Mouse (Mus musculus) thymus, adult 18-20 months (tissue): ENCODE measurements around the gene Lpcat2b.
"Not testable (repeated sequence)": the region's sequence is repeated elsewhere in the genome, so short reads cannot be mapped to it uniquely, and the experiment has no call there.

Experiments used
- DNase-seq, 2 experiments: peaks; one replicate each; pipeline ENCODE4 v3.0.0; 2022; ENCODE audit warnings: mixed read lengths in 2 of 2

Gene Lpcat2b

DNA sequence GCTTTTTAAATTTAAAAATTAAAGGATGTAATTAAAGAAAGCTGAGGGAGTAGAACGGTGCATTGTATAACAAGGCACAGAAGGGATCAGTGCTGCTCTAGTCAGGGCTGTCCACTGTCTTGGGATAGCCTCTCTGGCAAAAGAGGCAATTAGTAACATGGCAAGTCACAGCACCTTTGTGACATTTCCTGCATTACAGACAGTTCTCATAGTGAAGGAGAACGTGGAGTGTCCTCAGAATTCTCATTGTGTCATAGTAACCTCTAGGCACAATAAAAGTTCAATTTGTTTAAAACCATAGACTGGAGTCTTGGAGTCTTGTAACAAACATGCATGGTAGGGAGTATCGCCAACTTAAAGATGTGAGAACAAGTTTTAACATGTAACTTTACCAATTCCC, at the start of gene Lpcat2b:
Lpcat2b (plus strand) TSS at position 301 of the 400 bp plus-strand sequence.
- DNase-seq, result no peak

DNA sequence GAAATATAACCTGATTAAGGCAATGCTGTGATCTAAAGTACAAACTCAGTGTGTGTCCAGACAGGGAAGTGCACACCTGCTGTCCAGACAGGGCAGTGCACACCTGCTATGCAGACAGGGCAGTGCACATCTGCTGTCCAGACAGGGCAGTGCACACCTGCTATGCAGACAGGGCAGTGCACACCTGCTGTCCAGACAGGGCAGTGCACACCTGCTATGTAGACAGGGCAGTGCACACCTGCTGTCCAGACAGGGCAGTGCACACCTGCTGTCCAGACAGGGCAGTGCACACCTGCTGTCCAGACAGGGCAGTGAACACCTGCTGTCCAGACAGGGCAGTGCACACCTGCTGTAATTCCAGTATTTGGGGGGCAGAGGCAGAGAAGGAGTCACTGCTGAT, 44.9 kb upstream of the Lpcat2b start:
- DNase-seq, result not testable (repeated sequence)

- no peak for DNase-seq
Observed at GRCm38 (mm10) chr5:107387788-107388187, 43.6 kb upstream of the Lpcat2b start.

- DNase-seq, result no peak
Observed at GRCm38 (mm10) chr5:107389373-107389772, 42.0 kb upstream of the Lpcat2b start.

DNA sequence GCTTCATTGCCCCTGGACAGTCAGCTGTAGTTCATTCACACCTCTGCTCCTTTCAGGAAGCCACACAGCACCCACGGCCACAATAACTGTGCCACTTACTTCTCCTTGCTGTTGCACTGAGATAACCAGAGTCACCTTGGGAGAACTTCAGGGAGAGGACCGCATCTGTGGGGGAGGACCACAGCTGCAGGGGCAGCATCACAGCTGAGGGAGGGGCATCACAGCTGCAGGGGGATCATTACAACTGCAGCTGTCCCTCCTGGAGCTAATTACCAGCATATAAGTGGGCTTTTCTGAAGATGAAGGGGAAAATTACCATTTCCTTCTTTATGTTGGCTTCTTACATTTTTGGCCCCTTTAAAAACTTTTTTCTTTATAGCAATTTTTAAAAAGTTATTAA, 36.9 kb upstream of the Lpcat2b start:
- DNase-seq, result no peak

DNA sequence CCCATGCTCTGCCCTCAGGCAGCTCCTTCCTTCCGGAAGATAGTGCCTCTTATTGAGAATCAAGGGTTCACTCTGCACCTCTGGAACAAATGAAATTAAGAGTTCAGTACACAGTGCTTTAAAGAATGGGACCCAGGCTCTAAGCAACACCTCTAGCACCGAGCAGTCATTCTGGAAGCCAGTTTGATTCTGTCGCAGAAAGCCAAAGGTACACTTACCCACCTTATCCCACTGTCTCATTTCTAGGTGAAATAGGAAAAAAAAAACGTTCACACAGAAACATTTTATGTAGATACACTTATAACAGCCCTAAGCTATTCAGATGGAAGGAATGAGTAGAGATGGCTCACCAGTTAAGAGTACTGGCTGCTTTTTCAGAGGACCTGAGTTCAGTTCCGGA, 28.9 kb upstream of the Lpcat2b start, which contains the start of gene Ephx4:
Ephx4 (plus strand) TSS at position 301 of the 400 bp plus-strand sequence.
- no peak for DNase-seq

- peak in 1 of 2 experiments; percentile 4 for DNase-seq
Observed at GRCm38 (mm10) chr5:107403011-107403946, 28.1 kb upstream of the Lpcat2b start.

DNA sequence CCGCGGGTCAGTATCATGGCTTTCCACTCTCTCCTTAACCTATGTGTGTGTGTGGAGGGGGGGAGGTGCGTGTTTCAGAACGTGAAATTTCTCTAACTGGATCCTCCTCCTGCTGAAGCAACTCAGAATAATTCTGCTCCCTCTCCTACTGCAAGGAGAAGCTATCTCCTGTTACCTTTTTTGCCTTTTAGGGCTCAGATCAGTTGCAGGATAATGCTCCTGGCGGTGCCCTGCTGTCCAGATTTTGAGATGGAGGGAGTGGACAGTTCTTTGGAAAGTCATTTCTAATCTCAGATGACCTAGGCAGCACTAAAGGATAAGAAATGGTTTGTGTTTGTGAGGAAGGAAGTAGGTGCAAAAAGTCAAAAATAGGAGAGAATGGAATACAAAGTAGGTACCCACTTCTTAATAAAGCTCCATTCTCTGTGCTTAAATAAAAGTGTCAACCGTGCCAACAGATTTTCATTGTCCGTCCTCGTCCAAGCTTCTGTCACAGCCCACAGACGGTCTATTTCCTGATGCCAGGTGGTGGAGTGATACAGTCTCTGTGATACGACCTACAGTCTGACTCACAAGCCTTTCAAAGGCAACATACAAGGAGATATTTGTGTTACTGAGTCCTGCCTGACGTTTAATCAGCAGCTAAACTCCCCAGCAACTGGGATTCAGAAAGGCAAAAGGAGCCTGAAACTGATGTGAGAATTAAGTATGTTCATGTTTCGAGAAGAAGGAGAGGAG, 27.2 kb upstream of the Lpcat2b start:
- DNase-seq, result no peak

GRCm38 (mm10) chr5:107405361-107405760, 26.0 kb upstream of the Lpcat2b start:
- DNase-seq, result no peak

- no peak for DNase-seq
Observed at GRCm38 (mm10) chr5:107410305-107410704, 21.0 kb upstream of the Lpcat2b start.

- no peak for DNase-seq
Observed at GRCm38 (mm10) chr5:107411326-107411725, 20.0 kb upstream of the Lpcat2b start.

GRCm38 (mm10) chr5:107412285-107412684, 19.1 kb upstream of the Lpcat2b start:
- no peak for DNase-seq

DNA sequence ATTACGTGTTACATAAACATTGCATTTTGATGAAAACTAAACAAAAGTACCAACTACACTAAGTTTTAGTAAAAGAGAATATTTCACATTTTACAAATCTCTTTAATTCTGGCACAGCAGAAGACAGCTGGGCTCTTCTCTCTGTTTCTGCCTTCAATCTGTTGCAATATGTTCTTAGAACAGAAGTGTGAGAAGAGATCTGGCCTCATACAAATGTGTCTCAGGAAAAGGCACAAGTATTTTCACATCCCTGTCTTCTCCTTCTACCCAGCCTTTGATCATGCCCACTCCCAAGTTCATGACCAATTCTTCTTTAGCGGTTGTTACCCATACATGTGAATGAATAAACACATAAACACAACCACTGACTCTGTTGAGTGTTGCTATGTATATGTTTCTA, 16.3 kb upstream of the Lpcat2b start:
- no peak for DNase-seq

- no peak for DNase-seq
Observed at GRCm38 (mm10) chr5:107421676-107422075, 9.7 kb upstream of the Lpcat2b start.

GRCm38 (mm10) chr5:107434001-107434400, 2.7 kb downstream of the Lpcat2b start:
- DNase-seq, result no peak

DNA sequence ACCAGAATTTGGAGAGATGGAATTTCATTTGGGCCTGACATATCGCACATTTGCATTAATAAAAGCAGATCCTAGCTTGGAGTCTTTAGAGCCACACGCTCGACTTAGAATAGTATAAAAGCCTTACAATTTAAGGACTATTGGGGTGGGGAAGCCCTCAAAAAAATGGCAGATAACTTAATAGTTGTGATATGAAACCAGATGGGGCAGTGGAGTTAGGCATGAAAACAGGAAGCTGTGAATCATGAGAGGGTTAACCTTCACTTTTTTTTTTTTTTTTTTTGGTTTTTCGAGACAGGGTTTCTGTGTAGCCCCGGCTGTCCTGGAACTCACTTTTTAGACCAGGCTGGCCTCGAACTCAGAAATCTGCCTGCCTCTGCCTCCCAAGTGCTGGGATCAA, 4.8 kb downstream of the Lpcat2b start:
- no peak for DNase-seq

- no peak for DNase-seq
Observed at GRCm38 (mm10) chr5:107436587-107437209, 5.3 kb downstream of the Lpcat2b start.

DNA sequence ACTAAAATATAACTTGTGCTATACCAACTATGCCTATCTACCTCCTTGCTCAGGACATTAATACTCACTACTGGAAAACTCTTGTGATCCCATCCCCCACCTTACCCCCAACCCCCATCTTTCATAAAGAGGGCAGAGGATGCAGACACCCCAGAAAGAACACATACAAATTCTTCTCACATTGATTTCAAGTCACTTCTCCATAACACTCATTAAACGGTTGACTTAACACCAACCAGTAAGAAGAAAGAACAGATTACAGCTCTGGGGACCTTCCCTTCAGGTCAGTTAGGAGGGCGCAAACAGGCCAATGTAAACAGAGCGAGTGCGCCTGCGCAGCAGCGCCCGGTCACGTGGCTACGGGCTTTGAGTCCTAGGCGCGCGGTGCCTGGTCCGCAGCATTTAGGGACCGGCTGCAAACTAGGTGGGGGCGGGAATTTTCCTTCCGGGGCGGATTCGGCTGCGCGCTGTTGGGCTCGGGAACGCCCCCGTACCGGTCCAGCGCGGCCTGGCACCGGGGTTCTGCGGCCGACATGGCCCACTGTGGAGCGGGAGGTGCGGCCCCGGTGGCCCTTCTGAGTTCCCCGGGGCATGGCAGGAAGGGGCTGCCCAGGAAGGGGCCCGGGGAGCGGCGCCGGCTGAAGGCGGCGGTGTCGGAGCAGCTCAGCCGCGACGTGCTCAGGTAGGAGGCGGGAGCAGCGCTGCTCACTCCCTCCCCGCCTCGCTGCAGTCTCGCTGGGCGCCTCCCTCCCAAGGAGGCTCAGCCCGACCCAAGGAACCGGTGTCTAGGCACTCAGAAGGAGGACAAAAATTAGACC, 6.3 kb downstream of the Lpcat2b start, which contains the start of gene Btbd8:
Btbd8 (plus strand) TSS at position 534 of the 818 bp plus-strand sequence.
- DNase-seq, result peak; percentile 81 to 84

GRCm38 (mm10) chr5:107438353-107438752, 7.0 kb downstream of the Lpcat2b start:
- DNase-seq, result no peak

DNA sequence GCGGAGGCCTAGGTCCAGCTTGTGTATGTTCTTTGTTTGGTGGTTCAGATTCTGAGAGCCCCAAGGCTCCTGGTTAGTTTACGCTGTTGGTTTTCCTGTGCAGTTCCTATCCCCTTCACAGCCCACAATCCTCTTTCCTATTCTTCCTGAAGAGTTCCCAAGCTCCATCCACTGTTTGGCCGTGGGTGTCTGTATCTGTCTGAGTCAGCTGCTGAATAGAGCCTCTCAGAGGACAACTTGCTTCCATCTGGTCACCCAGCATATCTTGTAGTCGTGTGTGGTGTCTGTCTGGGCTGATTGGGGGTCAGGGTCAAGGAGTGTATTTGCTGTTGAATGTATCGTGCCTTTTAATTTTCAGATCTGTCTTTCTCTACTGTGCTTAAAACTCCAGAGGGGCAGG, 10.5 kb downstream of the Lpcat2b start:
- no peak for DNase-seq

- no peak for DNase-seq
Observed at GRCm38 (mm10) chr5:107444251-107444650, 12.9 kb downstream of the Lpcat2b start.

- DNase-seq, result no peak
Observed at GRCm38 (mm10) chr5:107447977-107448376, 16.6 kb downstream of the Lpcat2b start.
